Mouse (Mus musculus) bone marrow, adult 2 months (tissue): ENCODE results near the gene Col25a1.

ENCODE experiments used
- CTCF ChIP-seq: fragments of 200-500 bp; IDR thresholded peaks from 2 replicates; pipeline ENCODE4 v1.5.1; 2011; ENCODE audit warnings: low read length, control low read depth; ENCODE audit not compliant: control insufficient read depth, insufficient read depth
- POLR2A ChIP-seq: fragments of 200-500 bp; IDR thresholded peaks from 2 replicates; pipeline ENCODE4 v1.6.1; 2011; ENCODE audit warnings: low read depth, mild to moderate bottlenecking, control low read depth, low read length, borderline replicate concordance; ENCODE audit not compliant: control insufficient read depth

DNA sequence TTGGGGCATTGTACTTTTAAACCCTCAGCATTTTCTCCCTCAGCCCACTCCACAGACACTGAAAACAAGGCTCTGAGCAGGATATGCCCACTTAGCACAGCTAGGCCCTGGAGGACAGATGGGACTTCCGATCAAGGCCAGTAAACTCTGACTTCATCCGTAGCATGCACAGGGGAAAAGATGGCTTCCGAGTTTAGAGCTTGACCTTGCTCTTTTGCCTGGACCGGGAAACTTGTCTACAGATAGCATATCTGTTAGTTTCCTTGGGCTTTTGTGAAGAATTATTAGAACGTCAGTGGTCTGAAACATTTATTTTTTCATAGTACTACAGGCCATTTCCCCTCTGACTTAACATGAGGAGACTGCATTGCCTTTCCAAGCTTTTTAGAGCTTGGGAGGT lies 159.4 kb downstream of the Col25a1 start:
- TF ChIP-seq CTCF = no peak
- TF ChIP-seq POLR2A = no peak
